Mouse (Mus musculus) thymus, adult 2 months (tissue): Measurements from ENCODE around the gene Pgpep1l.

Experiments used
- CTCF ChIP-seq: fragments of 200-500 bp; IDR thresholded peaks from 2 replicates; pipeline ENCODE4 v1.5.1; 2012; ENCODE audit warnings: mild to moderate bottlenecking, control low read depth, low read length, moderate library complexity, borderline replicate concordance; ENCODE audit not compliant: control insufficient read depth, poor library complexity, insufficient read depth; ENCODE audit errors: extremely low read depth
- POLR2A ChIP-seq: fragments of 200-500 bp; IDR thresholded peaks from 2 replicates; pipeline ENCODE4 v1.6.1; 2012; ENCODE audit warnings: mild to moderate bottlenecking, low read length, control low read depth, moderate library complexity; ENCODE audit not compliant: control insufficient read depth, poor library complexity, insufficient read depth; ENCODE audit errors: extremely low read depth

DNA sequence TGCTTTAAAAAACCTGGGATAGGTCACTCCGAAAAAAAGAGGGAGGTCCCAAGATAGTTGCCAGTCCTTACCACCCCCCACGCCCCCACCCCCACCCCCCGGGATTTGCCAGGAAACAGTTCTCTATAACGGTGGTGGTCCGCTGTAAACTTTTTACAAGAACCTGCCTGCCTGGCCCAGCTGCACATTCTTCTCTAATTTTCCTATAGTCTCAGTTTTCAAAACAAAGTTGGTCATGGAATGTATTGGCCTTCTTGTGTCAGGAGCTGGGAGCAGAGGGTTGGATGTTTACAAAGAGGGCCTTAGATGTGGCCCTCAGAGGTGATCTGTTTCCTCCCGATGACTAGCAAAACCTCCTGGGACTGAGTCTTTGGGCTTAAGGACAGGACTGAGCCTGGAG lies 39.7 kb upstream of the Pgpep1l start:
- TF ChIP-seq CTCF (no peak), POLR2A (no peak)
